Mouse (Mus musculus) spleen, postnatal 4 days (tissue): ENCODE measurements around the gene Ngrn.

Source experiments
- DNase-seq, 2 experiments: peaks; one replicate each; pipeline ENCODE4 v3.0.0; 2022; ENCODE audit warnings: low spot score in 2 of 2

Gene Ngrn

DNA sequence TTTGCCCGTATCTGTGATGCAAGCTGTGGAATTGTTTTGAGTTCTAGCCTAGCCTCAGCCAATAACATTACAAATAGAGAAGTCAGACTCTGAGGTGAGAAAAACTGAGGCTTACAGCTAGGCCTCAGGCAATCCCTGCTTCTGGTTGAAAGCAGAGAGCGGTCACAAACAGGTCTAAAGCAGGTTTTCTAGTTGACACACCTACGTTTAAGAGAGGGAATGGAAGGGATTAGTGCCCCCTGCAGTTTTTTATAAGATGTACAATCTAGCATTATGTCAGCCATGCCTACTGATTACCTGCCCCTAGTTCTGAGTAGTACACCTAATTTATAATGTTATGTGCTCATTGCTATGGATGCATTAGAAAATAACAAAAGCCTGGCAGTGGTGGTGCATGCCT, 46.8 kb downstream of the Ngrn start:
- DNase-seq = no peak

DNA sequence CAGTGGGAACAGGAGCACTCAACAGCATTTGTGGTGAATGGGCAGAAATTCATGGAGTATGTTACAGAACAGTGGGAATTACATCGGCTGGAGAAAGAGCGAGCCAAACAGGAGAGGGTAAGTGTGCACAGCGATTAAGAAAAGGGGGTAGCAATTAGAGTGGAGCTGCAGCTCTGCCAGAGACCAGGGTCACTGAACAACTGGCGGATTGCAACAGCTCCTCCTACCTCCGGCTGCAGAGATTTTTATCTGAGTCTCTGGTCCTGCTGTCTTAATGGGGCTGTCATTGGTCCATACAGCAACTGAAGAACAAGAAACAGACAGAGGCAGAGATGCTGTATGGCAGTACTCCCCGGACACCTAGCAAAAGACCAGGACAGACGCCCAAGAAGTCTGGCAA, 49.8 kb downstream of the Ngrn start:
- no peak for DNase-seq
